Mouse (Mus musculus) layer of hippocampus, adult 11-12 months (tissue): ENCODE results near the gene Krtap1-3.

Experiments
- DNase-seq: peaks from one replicate; pipeline ENCODE4 v3.0.0; 2022; ENCODE audit warnings: low spot score

Gene Krtap1-3

GRCm38 (mm10) chr11:99557976-99558745 lies 33.0 kb downstream of the Krtap1-3 start:
- no peak for DNase-seq

GRCm38 (mm10) chr11:99556753-99557152 lies 34.4 kb downstream of the Krtap1-3 start, which contains the start of gene Krtap3-2:
Krtap3-2 (minus strand) TSS chr11:99556853.
- no peak for DNase-seq

GRCm38 (mm10) chr11:99556195-99556594 lies 34.9 kb downstream of the Krtap1-3 start:
- DNase-seq, result no peak

- DNase-seq, result no peak
These were observed 40.4 kb downstream of the Krtap1-3 start, which contains the start of gene Krtap3-3 for GRCm38 (mm10) chr11:99550765-99551164. Krtap3-3 (minus strand) TSS chr11:99550865.

- no peak for DNase-seq
These were observed 43.2 kb downstream of the Krtap1-3 start for GRCm38 (mm10) chr11:99547892-99548291.
